Mouse (Mus musculus) liver (tissue): Measurements from ENCODE around the gene Klf5.

Source experiments
- DNase-seq: peaks from one replicate; pipeline ENCODE4 v3.0.0-alpha.2; 2020; ENCODE audit warnings: mixed read lengths

The Klf5 gene

DNA sequence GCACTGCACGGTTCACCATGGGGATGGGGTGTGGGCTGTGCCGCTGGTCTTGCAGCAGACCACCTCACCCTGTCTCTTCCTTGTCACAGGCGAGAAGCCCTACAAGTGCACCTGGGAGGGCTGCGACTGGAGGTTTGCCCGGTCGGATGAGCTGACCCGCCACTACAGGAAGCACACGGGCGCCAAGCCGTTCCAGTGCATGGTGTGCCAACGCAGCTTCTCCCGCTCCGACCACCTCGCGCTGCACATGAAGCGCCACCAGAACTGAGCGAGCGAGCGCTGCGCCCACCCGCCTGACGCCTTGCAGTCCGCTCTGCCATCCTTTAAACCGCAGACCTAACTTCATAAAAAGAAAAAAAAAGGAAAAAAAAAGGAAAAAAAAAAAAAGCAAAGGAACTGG lies 14.6 kb downstream of the Klf5 start:
- DNase-seq = no peak

DNA sequence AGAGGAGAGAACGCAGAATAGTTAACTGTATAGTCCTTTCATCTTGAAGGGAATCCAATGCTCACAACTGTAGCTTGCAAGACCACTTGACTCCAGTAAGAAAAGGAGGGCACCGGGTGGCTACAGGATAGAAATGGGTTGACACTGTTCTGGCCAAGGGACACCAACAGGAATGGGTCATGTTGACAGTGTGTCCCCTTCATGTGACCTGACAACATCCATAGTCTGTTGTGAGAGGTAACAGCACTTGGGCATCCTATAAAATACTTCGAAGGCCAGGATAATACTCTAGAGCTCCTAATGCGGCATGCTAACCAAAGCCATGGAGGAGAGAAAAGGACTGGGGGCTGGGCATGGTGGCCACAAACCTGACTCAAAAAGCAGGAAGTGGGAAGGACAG lies 17.8 kb downstream of the Klf5 start:
- no peak for DNase-seq

DNA sequence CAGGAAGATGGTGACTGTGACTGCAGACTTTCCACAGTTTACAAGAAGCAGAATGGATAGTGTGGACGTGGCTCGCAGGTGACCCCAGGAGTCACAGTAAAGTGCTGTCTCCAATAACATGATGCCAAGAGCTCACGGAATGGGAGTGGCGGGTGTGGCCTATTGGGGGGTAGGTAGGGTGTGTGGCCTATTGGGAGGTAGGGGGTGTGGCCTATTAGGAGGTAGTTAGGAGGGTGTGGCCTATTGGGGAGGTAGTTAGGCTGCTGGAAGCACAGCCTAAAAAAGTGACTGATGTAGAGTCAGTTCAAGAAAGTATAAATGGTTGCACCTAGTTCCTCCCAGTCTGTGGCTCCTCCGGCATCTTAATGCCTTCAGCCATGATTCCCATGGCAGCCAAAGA lies 22.2 kb downstream of the Klf5 start:
- no peak for DNase-seq

- DNase-seq = no peak
These were observed 24.9 kb downstream of the Klf5 start for GRCm38 (mm10) chr14:99323376-99323775.

GRCm38 (mm10) chr14:99324523-99324922 lies 26.0 kb downstream of the Klf5 start:
- DNase-seq = no peak

DNA sequence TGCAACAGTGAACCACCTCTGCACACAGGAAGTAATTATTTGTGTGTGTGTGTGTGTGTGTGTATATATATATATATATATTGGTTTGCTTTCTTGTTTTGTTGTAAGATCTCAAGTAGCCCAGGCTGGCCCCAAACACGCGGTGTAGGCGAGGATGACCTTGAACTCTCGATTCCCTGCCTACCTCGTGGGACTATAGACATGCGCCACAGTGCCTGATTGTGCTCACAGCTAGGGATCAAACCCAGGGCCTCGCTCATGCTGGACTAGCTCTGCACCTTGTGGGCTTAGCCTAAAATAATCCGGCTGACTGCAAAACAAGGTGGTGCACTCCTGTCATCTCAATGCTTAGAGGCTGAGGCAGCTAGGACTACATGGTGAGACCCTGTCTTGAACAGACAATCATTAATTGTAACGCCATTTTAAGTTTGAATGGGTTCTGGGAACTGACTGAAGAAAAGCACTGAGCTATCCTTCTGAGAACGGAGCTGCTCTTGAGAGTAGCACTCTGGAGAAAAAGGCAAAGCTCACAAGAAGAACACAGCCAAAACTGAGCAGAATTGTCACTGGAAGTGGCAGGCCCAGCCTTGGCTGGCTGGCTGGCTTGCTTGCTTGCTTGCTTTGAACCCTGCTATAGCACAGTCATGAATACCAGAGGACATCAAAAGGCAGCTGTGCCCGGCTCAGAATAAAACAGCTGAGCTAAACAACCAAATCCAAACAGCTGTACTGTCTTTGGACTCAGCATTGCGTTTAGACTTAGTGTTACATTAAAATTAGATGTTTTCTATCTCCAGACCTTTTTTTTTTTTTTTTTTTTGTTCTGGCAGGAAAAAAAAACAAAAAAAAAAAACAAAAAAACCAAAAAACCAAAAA lies 27.3 kb downstream of the Klf5 start:
- DNase-seq = no peak

- no peak for DNase-seq
These were observed 38.1 kb downstream of the Klf5 start for GRCm38 (mm10) chr14:99336598-99336997.

- no peak for DNase-seq
These were observed 40.5 kb downstream of the Klf5 start for GRCm38 (mm10) chr14:99339021-99339420.

DNA sequence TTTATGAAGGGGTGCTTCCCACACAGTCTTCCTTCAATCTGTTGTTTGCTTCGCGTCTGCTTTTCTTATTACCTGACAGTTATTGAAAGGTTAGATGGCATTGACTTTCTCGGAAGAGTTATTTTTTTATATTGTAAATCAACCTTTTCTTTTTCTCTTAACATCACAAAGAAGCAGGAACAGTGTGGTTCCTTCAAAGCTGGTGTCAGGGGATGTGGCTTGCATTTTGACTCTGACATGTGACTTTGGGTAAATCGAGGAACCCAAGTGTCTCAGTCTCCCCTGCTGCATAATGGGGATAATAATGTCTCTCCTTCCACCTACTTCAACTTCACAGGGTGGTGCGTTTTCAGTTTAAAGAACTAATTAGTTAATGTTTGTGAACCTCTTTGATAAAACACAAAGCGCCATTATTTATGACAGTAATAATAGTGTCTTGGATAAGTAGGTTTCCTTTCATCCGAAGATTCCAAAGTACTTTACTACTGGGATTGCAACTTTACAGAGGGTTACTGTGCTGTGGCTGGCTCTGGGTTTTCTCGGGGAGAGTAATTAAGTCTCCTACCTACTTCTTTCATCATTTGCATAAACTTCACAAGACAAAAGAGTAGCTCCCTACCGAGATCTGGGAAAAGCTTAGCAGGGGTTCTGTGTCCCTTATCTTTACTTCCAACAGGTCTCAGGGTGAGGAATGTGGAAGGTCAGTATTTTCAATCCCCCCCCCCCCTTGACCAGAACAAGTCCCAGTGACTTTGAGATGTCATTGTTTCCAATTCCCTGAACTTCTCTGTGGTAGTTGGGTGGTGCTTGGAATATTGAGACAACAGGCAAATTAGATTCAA lies 41.4 kb downstream of the Klf5 start:
- no peak for DNase-seq

- DNase-seq = no peak
These were observed 42.2 kb downstream of the Klf5 start for GRCm38 (mm10) chr14:99340703-99341102.

DNA sequence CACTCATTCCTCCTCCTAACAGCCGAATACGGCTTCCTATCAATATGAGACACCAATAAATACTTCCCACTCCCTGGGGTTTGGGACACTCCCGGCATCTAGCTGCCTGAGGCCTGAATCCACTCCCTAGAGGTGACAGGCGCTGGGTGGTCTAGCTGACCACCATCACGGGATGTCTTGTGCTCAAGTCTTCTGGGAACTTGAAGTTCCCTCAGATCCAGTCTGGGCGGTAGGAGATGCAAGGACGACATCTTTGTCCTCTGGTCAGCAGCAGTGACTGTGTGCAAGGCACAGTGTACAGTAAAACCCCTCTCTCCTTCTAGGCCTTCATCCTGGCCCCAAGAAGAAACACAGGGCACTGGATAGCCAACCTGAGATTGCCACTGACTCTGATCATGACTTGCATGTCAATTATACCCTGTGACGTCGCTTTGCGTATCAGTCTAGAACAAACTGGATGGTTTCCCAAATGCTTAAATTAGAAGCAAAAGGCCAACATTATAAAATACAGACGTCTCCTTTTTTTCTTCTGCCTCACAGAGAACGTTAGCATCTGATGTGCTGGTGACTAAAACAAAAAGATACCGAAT lies 49.8 kb downstream of the Klf5 start:
- no peak for DNase-seq

GRCm38 (mm10) chr14:99349606-99350005 lies 51.1 kb downstream of the Klf5 start:
- DNase-seq = no peak

DNA sequence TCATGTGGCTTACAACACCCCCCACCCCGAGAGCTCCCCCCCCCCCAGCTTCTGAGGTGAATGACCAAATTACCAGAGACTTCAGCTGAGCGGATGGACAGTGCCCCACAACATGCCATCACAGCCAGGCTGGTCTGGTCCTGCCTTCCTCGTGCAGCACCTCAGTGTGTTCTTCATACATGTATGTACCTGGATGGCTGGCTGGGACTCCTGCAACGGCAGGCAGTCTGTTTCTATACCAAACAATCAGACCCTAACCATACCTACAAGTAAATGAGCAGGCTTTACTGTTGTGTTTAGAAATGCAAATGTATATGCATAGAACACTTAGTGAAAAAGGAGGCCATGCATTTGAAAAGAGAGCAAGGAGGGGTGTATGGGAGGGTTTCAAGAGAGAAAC lies 54.5 kb downstream of the Klf5 start:
- no peak for DNase-seq

GRCm38 (mm10) chr14:99354046-99354445 lies 55.6 kb downstream of the Klf5 start:
- no peak for DNase-seq

GRCm38 (mm10) chr14:99354761-99355609 lies 56.5 kb downstream of the Klf5 start:
- no peak for DNase-seq

- DNase-seq = no peak
These were observed 57.0 kb downstream of the Klf5 start for GRCm38 (mm10) chr14:99355610-99355870.

DNA sequence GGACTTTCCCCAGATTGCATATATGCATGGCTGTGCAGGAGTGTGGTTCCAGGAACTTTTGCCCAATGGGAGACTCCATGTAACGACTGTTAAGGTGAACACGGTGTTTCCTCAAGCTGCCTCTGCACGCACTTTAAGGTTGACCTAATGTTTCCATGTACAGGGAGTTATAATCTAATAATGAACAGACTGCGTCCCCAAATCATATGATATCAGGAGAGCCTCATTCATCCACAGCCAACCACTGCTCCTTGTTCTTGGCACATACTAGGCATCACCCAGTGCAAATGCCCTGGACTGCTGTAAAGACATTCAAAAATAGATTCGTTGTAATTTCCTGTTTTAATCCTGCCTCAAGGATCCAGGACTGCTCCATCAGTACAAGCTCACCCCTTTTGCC lies 64.5 kb downstream of the Klf5 start:
- no peak for DNase-seq

DNA sequence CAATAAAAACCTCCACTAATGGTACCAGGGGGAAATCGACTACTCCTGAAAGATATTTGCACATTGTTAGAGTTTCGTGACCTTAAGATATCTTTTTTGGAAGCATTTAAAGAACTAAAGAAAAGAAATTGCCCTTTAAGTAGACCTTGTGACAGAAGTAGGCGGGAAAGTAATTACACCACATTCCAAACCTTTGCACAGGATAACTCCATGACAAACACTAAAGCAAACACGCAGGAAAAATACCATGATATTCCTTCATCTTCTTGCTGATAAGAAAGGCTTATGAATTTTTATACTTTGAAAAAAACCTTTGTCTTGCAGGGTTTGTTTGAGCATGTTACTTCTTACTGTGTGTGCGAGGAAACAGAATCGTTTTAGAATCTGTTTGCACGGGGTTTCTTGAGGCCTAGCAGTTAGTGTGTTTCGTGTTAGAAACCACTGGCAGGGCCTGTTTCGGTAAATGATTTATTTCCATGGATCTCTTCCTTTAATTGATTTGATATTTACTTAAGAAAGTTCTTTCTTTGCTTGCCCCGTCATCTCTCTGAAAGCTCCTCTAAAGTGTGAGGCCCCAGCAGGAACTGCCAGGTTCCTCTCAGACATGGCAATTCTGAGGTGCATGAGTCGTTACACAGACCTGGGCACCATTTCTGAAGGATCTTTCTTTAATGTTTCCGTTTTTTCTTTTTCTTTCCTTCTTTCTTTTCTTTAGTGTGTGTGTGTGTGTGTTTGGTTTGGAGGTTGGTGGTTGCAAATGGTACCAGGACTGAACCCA lies 65.7 kb downstream of the Klf5 start:
- no peak for DNase-seq
